Mouse (Mus musculus) right cerebral cortex, adult 18-20 months (tissue): ENCODE results near the gene Il17f.
"Not testable (repeated sequence)": the region's sequence is repeated elsewhere in the genome, so short reads cannot be mapped to it uniquely, and the experiment has no call there.

Experiments
- DNase-seq: peaks from one replicate; pipeline ENCODE4 v3.0.0; 2022; ENCODE audit warnings: mixed read lengths

The Il17f gene

GRCm38 (mm10) chr1:20790517-20790916, at the start of gene Il17f:
Gene Il17f (minus strand): TSS chr1:20790617.
- not testable (repeated sequence) for DNase-seq

DNA sequence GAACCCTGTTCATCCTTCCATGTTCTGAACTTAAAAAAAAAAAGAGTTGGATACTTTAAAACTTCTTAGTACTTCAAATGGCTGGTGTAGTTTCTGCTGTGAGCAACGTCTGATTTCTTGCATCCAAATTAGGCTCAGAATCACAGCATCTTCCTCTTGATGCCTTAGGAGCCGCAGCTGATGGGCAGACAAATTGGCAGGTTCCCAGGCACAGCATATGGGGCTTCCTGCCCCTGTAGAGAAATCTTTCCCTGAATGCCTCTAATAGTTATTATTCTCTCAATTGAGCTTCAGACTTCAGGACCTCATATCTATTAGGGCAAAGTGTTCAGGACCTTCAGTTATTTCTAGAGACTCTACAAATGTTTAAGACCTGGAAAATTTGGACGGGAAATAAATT, 49.5 kb upstream of the Il17f start:
- no peak for DNase-seq

GRCm38 (mm10) chr1:20836551-20837125, 46.2 kb upstream of the Il17f start:
- DNase-seq, result no peak

DNA sequence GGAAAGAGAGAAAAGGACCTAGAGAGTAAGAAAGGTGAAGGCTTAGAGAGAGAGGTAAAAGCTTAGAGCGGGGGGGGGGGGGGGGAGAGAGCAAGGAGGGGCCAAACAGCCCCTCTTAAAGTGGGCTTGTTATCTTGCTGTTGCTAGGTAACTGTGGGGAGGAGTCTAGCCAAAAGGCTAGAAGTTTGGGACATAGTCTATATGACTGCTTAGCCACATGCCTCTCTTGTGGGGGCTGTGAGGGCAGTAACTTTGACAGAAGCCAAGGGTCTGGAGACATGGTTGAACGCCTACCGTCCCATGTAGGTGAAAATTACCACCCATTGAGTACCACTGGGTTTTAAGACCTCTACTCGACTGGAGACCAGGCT, 42.7 kb upstream of the Il17f start:
- DNase-seq, result no peak

DNA sequence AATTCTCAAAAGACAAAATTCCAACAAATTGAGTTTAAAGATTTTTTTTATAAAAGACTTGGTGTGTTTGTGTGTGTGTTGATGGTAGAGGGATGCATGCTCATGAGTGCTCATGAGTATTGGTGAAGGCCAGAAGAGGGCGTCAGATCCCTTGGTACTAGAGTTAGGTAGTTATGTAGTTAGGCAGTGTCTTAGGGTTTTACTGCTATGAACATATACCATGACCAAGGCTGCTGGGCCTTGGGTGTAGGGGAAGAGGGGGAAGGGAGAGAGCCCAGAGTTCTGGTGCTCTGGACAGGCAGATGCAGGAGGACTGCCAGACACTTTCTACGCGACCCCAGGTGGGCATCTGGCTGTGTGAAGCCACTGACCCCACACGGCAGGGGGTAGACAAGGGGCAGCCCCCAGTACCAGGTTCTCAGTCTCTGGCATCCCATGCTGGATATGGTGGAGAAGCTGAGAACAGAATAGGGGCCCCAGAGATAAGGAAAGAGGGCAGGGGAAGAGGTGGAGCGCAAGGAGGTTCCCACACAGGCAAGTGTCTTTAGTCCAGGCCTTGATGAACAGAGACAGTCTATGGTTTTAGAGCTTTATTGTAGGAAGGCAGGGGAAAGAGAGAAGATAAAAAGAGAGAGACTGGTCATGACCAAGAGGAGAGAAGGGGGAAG, 42.2 kb upstream of the Il17f start:
- no peak for DNase-seq

DNA sequence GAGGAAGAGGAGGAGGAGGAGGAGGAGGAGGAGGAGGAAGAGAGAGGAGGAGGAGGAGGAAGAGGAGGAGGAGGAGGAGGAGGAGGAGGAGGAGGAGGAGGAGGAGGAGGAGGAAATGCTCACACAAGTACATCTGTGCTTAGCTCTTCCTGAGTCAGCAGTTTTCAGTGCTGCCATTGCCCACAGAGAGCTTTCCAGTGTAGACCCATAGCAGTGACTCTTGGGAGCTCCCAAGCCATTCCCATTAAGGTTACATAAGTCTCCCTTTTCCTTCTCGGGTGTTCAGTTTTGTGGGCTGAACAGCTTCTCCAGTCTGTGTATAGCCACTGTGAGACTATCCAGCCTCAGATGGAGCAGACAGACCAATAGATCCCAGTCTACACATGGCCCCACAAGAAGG, 40.1 kb upstream of the Il17f start:
- DNase-seq, result no peak

DNA sequence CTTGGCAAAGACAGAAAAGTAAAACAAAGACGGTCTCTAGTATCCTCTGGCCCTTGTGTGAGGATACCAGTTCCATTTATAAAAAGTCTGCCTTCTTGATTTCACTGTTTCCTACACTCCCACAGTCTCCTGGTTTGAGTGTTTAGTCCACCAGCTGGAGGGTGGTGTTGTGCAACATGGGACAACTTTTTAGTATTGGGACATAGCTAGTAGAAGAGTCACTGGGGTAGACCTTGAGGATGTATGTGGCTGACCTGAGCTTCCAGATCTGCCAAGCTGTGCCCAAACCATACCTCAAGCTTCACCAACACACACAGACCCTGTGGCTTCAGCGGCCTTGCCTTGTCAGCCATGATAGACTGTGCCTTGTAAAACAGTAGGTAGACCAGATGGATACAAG, 37.6 kb upstream of the Il17f start:
- DNase-seq, result no peak

DNA sequence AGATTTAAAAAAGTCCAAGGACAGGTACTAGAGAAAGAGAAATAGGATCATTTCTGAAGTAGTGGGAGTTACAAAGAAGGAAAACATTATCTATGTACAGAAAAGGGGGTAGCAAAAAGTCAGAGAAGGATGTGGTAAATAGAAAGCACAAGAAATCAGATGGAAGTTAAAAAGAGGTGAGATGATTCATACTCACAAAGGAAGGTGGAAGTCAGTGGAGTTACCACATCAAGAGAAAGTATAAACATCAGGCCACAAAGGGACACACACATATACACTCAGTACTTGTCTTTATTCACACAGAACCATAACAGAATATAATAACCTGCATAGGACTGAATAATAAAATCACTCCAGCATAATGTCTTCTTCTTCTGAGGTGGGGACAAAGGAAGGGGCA, 34.6 kb upstream of the Il17f start:
- DNase-seq, result no peak

DNA sequence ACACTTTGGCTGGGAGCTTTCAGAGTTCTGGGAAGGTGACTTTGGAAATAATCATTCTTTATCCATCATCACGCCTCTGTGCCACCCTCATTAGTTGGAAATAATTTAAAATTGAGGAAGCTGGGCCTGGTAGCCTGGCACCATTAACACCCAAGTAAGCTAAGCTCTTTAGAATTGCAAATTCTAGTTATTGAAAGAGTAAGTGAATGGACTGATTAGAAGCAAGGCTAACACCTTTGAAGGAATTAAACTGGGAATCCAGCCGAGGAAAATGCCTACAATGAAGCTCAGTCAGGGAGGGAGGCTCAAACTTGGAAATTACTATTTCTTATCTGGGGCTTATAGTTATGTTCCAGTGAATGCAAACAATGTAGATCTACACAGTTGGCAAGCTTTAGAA, 33.5 kb upstream of the Il17f start:
- DNase-seq, result no peak

- no peak for DNase-seq
These were observed 33.1 kb upstream of the Il17f start for GRCm38 (mm10) chr1:20823471-20823870.

DNA sequence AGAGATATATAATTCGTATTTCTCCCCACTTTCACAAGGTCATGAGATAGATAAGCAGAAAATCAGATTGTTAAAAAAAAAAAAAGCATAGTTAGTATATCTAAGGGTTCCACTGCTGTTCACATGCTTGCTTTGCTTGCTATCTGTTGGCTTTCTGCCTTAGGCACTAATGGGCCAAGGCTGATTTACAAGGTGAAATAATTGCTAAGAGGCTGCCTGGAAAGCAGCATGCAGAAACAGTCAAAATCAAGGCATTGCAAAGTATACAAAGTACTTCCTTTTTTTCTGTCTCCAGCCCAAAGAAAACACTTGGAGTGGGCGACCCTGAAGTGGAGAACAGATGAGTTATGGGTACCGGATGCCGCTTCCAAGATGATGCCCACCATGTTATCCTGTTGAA, 30.5 kb upstream of the Il17f start:
- no peak for DNase-seq

DNA sequence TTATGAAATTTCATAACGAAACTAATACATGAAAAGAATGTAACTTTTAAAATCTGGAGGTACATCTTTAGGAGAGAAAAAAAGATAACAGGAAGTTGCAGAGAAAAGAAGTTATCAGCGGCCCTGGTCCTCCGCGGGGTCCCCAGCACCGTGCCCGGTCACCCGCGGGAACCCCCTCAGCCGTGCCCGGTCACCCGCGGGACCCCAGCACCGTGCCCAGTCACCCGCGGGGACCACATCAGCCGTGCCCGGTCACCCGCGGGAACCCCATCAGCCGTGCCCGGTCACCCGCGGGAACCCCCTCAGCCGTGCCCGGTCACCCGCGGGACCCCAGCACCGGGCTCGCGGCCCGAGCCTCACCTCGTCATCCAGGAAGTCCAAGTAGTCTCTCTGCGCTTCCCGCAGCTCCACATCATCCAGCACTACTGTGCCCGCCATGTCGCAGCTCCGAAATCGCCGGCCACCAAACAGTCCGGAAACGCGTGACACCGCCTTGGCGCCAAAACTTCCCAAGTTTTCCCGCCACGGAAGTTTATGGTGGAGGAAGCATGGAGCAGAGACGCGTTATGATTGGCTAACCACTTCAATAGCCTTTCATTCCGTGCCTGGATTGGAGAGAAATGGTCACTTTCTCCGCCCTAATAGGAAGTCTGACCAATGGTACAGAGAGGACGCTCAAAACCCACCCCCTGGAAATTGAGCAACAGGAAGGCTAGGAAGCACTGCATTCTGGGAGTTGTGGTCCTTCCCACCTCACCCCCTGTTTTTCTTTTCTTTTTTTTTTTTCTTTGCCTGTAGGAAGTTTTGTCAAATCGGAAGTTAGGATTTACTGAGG, 29.6 kb upstream of the Il17f start, which contains the start of gene Mcm3:
Mcm3 (minus strand) TSS at position 542 of the 835 bp plus-strand sequence.
- peak; percentile 94 for DNase-seq

DNA sequence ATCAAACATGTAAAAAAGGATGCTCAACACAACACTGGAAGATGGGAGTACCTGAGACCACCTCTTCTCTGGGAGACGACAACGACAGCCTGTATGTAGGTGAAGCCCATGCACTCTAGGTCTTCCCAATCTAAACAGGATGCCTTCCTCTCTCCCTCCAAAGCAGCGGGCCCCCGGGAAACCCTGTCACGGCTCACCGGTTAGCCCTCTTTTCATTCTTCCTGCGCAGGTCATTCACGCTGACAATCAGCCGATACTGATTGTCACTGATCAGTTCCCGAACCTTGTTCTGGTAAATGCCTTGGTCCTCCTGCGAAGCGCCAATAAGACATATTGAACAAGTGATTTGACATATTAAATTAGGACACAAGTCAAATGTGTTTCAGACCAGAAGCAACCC, 27.2 kb upstream of the Il17f start:
- no peak for DNase-seq

- DNase-seq, result no peak
These were observed 26.8 kb upstream of the Il17f start for GRCm38 (mm10) chr1:20817172-20817571.

DNA sequence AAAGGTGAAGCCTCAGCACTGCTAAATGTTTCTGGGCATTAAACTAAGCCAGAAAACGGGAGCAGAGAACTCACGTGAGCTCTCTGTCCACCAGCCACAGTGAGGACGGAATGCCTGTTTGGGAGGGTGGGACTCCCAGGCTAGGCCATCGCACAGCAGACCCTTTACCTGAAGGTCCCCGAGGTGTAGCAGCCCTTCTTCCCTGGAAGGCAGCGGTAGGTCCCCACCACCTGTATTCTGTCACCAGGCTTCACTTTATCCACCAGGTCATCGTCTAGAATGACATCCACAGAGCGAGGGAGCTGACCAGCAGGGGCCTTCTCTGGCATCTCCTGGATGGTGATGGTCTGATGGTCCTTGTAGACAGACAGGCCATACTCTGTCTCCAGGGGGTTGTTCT, 24.1 kb upstream of the Il17f start:
- DNase-seq, result no peak

DNA sequence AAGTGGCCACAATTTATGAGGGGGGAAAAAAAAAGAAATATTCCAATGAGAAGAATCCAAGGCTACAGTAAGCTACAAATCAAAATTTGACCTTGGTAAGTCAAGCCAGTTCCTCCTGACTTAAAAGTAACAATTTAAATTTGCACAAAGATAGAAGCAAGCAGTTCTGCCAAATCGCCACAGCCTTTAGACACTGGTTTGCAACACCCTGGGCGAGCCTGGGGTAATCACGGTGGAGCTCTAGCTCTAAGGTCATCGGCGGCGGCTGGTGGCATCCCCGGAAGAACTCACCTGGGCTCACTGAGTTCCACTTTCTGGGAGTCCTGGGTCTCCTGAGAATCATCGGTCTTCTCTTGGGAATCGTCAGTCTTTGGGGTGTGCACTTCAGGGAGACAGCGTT, 14.1 kb upstream of the Il17f start:
- DNase-seq, result no peak

DNA sequence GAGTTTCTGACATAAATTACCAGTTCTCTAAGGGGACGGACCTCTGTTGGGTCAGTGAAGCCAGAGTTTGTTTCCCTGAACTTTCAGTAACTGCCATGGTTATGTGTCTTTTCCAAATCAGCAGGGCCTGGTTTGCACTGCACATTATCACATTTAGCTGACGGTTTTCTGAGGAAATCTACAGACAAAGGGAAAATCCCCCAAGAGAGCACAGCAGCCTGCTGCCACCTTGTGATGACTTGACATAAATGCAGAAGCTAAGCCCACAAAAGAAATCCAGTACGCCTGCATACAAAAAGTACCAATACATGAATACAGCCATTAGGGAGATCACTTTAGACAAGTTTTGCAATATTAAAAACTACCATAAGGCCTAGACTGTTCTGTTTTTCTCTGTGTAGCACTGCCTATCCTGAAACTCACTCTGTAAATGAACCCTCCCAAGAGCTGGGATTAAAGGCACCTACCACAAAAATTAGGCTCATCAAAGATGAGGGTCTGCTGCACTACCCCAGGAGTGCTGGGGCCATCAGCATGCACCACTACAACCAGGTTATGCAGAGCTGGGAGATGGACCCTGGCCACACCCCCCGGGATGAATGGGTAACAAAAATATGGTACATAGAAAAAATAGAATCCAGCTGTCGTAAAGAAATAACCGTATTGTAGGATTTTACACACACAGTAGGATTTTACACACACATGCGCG, 11.4 kb upstream of the Il17f start:
- DNase-seq, result peak; percentile 58

DNA sequence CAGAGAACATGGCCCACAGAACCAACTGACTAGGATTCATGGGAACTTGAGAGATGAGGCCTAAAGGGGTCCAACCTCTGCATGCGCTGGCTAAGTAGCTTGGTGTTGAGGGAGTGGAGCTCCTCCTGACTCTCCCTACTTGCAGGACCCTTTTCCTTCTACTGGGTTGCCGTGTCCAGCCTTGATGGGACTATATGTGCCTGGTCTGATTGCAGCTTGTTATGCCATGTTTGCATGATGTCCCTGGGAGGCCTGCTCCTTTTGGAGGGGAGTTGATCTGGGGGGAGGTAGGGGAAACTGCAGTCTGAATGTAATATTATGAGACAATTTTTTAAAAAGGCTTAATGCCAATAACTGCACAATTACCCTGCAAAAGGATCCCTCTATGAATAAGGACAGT, 10.9 kb upstream of the Il17f start:
- DNase-seq, result no peak

- no peak for DNase-seq
These were observed 4.8 kb upstream of the Il17f start for GRCm38 (mm10) chr1:20795178-20795577.

GRCm38 (mm10) chr1:20794760-20795159, 4.3 kb upstream of the Il17f start:
- no peak for DNase-seq

- DNase-seq, result no peak
These were observed 997 bp upstream of the Il17f start for GRCm38 (mm10) chr1:20791414-20791813.

DNA sequence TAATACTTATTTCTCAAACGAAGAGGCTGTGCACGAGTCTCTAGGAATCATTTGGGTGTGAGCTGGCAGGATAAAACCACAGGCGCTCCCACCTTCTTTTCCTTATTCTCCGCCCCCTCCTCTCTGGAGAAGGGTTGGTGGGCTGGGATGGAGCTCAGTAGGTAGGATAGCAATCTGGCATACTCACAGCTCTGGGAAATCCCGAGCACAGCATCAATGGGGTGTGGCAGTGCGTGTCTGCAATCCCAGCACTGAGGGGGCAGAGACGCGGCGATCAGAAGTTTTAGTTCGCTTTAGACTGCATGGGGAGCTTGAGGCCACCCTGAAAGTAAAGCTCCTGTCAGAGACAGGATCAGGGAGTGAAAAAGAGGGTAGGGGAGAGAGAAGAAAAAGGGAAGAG, 2.0 kb downstream of the Il17f start:
- no peak for DNase-seq

DNA sequence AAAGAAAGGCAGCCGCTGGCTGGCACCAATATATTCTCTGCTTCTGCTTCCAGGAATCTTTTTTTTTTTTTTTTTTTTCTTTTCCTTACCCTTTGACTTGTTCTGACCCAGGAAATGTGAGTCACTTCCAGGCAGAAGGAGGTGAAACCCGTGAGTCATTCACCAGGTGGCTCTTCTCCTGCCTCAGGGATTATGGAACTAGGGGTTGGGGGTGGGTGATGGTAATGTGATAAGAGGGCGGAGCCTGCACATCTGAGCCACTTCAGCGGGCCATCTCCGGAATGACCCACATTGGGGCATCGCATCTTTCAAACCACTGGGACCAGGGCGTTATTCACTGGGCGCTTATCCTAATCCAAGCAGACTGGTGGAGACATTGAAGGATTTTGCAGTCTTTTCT, 3.4 kb downstream of the Il17f start:
- DNase-seq, result no peak

GRCm38 (mm10) chr1:20778366-20778765, 12.1 kb downstream of the Il17f start:
- DNase-seq, result no peak
